Mouse (Mus musculus) testis, adult 2 months (tissue): ENCODE data around the gene Zbbx.

Source experiments
- CTCF ChIP-seq: fragments of 200-500 bp; IDR thresholded peaks from 2 replicates; pipeline ENCODE4 v1.5.1; 2012; ENCODE audit warnings: low read depth, mild to moderate bottlenecking, inconsistent platforms, low read length, moderate library complexity; ENCODE audit not compliant: control insufficient read depth, insufficient read depth, insufficient replicate concordance
- POLR2A ChIP-seq: fragments of 200-500 bp; IDR thresholded peaks from 2 replicates; pipeline ENCODE4 v1.6.1; 2012; ENCODE audit warnings: low read depth, mild to moderate bottlenecking, inconsistent platforms, low read length, moderate library complexity; ENCODE audit not compliant: control insufficient read depth

GRCm38 (mm10) chr3:75182606-75183005, 17.8 kb upstream of the Zbbx start:
- TF ChIP-seq CTCF = no peak
- no peak for TF ChIP-seq POLR2A
